Mouse (Mus musculus) lung, postnatal 36 days (tissue): ENCODE data around the gene Rnf115.
A peak's percentile ranks its signal among the peaks of the same experiment; 100 is the strongest.
"Not testable (repeated sequence)": the region's sequence is repeated elsewhere in the genome, so short reads cannot be mapped to it uniquely, and the experiment has no call there.

Experiments
- DNase-seq: peaks from one replicate; pipeline ENCODE4 v3.0.0; 2022; ENCODE audit warnings: mixed read lengths

Rnf115 gene

GRCm38 (mm10) chr3:96727343-96727827, at the start of gene Rnf115, which contains the start of gene Polr3c:
Rnf115 (plus strand) TSS chr3:96727664.
Polr3c (minus strand) TSS chr3:96727628.
- peak; percentile 97 for DNase-seq

DNA sequence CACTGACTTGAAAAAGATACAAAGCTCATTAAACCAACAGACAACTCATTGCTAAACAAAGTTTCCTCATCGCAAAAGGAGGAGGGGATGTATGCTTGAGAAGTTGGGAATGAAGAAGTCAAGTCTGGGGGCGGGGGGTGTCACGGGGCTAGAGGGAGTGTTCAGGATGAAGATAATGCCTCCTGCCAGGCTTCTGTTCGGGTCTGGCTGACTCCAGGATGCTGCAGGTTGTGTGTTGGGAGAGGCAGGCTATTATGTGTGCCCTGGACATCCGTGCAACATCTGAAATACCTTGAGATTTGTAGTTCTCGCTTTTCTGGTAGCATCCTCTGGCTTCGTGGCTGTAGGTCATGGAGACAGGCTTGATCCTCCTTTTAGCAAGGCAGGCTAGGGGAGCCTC, 49.0 kb upstream of the Rnf115 start:
- DNase-seq, result no peak

DNA sequence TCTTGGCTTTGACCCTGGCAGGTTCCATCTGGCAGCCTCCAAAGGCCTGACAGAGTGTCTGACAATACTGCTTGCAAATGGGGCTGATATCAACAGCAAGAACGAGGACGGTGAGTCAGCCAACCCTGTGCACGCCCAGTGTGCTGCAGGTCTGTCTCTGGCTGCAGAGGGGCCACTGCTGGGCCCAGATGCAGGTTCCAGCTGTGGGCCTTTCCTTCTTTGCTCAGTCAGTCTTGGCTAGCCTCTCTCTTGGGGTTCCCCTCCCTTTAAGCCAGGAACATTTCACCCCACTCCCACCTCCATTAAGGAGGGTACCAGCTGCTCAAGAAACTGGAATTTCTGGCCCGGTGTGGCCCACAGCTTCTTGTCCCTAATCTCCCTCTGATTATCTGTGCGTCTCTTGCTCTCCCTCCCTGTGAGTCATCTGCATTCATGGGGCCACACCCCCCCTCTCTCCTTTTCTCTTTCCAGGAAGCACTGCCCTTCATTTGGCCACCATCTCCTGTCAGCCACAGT, 48.2 kb upstream of the Rnf115 start:
- no peak for DNase-seq

- DNase-seq, result no peak
These were observed 47.1 kb upstream of the Rnf115 start for GRCm38 (mm10) chr3:96680269-96680956.

DNA sequence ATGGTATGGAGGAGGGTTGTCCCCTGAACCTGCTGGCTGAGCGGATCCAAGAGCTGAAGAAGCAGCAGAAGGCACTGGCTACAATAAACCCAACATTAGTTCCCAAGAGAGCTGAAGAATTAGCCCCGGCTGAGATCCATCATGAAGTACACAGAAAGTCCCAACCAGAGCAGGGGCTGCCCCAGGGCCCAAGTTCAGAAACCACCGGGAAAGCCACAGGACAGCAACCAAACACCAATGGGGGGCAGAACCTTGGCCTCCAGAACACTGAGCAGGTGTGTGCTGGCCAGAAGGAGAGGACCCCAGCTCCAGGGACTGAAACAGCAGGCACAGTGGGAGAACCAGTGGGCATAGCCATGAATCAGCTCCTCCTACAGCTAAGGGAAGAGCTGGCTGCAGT, 44.0 kb upstream of the Rnf115 start:
- no peak for DNase-seq

- DNase-seq, result no peak
These were observed 43.2 kb upstream of the Rnf115 start for GRCm38 (mm10) chr3:96684151-96684821.

- DNase-seq, result no peak
These were observed 42.7 kb upstream of the Rnf115 start for GRCm38 (mm10) chr3:96684822-96685156.

- not testable (repeated sequence) for DNase-seq
These were observed 41.4 kb upstream of the Rnf115 start for GRCm38 (mm10) chr3:96686057-96686456.

- no peak for DNase-seq
These were observed 38.6 kb upstream of the Rnf115 start for GRCm38 (mm10) chr3:96688854-96689253.

GRCm38 (mm10) chr3:96690298-96690697, 37.2 kb upstream of the Rnf115 start:
- DNase-seq, result no peak

- no peak for DNase-seq
These were observed 35.0 kb upstream of the Rnf115 start for GRCm38 (mm10) chr3:96692506-96692905.

- DNase-seq, result no peak
These were observed 33.9 kb upstream of the Rnf115 start for GRCm38 (mm10) chr3:96693579-96693978.

GRCm38 (mm10) chr3:96696198-96696765, 31.2 kb upstream of the Rnf115 start, which contains the start of gene Pias3:
Pias3 (plus strand) TSS chr3:96696384.
- DNase-seq, result peak; percentile 90

- DNase-seq, result peak; percentile 91
These were observed 30.4 kb upstream of the Rnf115 start for GRCm38 (mm10) chr3:96696766-96697732.

DNA sequence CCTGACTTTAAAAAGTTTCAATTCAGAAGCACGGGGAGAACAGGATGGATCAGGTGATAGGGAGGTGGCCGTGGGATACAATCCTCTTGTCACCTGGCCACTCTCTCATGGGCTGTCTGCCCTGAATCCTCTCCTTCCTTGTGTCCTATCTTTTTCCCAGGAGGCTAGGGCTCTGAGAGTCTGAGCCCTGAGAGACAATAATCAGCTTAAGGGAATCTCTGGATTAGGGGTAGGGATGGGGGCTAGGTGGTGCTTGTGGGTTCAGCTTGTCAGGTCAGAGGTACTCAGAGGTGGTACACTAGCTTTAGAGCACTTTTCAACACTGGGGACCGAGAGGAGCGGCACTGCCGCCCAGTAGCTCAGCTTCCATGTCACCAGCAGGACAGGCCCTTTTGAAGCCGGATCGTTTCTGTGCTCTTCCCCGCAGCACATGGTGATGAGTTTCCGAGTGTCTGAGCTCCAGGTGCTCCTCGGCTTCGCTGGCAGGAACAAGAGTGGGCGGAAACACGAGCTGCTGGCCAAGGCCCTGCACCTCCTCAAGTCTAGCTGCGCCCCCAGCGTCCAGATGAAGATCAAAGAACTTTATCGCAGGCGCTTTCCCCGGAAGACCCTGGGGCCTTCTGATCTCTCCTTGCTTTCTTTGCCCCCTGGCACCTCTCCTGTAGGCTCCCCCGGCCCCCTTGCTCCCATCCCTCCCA, 28.3 kb upstream of the Rnf115 start:
- DNase-seq, result no peak

DNA sequence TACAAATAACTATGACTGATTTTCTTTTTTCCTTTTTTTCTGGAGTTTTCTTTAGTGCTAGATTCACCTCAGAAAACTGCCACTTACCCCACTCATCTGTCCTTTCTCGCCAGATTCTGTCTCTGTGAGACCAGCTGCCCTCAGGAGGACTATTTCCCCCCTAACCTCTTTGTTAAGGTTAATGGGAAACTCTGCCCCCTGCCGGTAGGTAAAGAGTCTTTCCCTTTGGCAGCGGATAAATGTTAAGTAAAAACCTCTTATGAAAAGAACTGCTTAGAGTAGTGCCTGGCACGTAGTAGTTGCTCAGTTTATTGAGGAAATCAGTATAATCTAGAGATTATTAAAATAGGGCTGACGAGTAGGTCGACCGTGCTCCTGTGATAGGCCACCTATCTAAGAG, 27.1 kb upstream of the Rnf115 start:
- DNase-seq, result peak; percentile 26

GRCm38 (mm10) chr3:96701003-96701402, 26.5 kb upstream of the Rnf115 start:
- DNase-seq, result no peak

DNA sequence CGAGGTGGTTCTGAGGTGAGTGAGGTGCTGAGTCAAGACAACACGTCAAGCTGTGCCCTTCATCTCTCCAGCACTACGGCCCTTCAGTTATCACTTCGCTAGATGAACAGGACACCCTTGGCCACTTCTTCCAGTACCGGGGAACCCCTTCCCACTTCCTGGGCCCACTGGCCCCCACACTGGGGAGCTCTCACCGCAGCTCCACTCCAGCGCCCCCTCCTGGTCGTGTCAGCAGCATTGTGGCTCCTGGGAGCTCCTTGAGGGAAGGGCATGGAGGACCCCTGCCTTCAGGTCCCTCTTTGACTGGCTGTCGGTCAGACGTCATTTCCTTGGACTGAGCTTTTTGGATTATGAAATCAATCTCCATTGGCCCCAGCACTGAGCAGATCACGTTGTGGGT, 22.7 kb upstream of the Rnf115 start:
- no peak for DNase-seq

- DNase-seq, result no peak
These were observed 21.2 kb upstream of the Rnf115 start for GRCm38 (mm10) chr3:96706217-96706616.

- no peak for DNase-seq
These were observed 20.5 kb upstream of the Rnf115 start for GRCm38 (mm10) chr3:96706984-96707383.

GRCm38 (mm10) chr3:96707903-96708683, 19.4 kb upstream of the Rnf115 start, which contains the start of gene Nudt17:
Nudt17 (minus strand) TSS chr3:96708562.
- peak; percentile 85 for DNase-seq
